Mouse (Mus musculus): ENCODE results near the gene Lrrc8d. TPM values are rescaled to one million over a fixed set of nuclear protein-coding genes. Genes with fewer than 3 reads are reported as not detected.
A peak's percentile ranks its signal among the peaks of the same experiment; 100 is the strongest.
"Not testable (repeated sequence)": the region's sequence is repeated elsewhere in the genome, so short reads cannot be mapped to it uniquely, and the experiment has no call there.

Lrrc8d gene
- polyA plus RNA-seq, 1 experiment from 2014 or later, result 9.7 TPM

- H3K4me1 ChIP-seq (ENCODE audit: control insufficient read depth, insufficient read depth, low read length), result peaks cover 15% of the 10 kb centered on the region; the same call in 1 of the 2 replicates
- no peaks in the 10 kb centered on the region for H3K9me3 ChIP-seq (replicated peaks; ENCODE audit: control insufficient read depth, low read length)
- no peak overlapping the region for H3K27ac ChIP-seq (ENCODE audit: low read length)
- no peak for ATAC-seq (ENCODE audit: insufficient read depth, low FRiP score)
- H3K36me3 ChIP-seq (ENCODE audit: control insufficient read depth, insufficient read depth, low read length), result no peaks in the 10 kb centered on the region
- no peak overlapping the region for H3K4me3 ChIP-seq (replicated peaks; ENCODE audit: low read length)
- no peak overlapping the region for H3K4me2 ChIP-seq (ENCODE audit: low read depth, low read length)
- no peaks in the 10 kb centered on the region for H3K27me3 ChIP-seq (ENCODE audit: control insufficient read depth, insufficient read depth, low read length)
- 91% methylated on average over 5 of the region's 5 CpGs for WGBS
- H3K9ac ChIP-seq (ENCODE audit: low read length), result no peak overlapping the region
Measured at GRCm38 (mm10) chr5:105861616-105862015, 161.8 kb downstream of the Lrrc8d start.

- not testable (repeated sequence) for ATAC-seq (ENCODE audit: insufficient read depth, low FRiP score); H3K4me2 ChIP-seq (ENCODE audit: low read depth, low read length); H3K36me3 ChIP-seq (ENCODE audit: control insufficient read depth, insufficient read depth, low read length); H3K9me3 ChIP-seq (replicated peaks; ENCODE audit: control insufficient read depth, low read length); H3K27ac ChIP-seq (ENCODE audit: low read length); H3K9ac ChIP-seq (ENCODE audit: low read length); H3K4me3 ChIP-seq (replicated peaks; ENCODE audit: low read length); H3K4me1 ChIP-seq (ENCODE audit: control insufficient read depth, insufficient read depth, low read length); H3K27me3 ChIP-seq (ENCODE audit: control insufficient read depth, insufficient read depth, low read length)
- WGBS, result 61% methylated on average over 5 of the region's 5 CpGs
Measured at GRCm38 (mm10) chr5:105865110-105865628, 165.4 kb downstream of the Lrrc8d start.

- 40% methylated on average over 4 of the region's 4 CpGs for WGBS
- H3K4me3 ChIP-seq (replicated peaks; ENCODE audit: low read length), result no peak overlapping the region
- H3K4me2 ChIP-seq (ENCODE audit: low read depth, low read length), result no peak overlapping the region
- H3K9me3 ChIP-seq (replicated peaks; ENCODE audit: control insufficient read depth, low read length), result no peaks in the 10 kb centered on the region
- peaks cover 10% of the 10 kb centered on the region; the same call in 1 of the 2 replicates for H3K4me1 ChIP-seq (ENCODE audit: control insufficient read depth, insufficient read depth, low read length)
- H3K27me3 ChIP-seq (ENCODE audit: control insufficient read depth, insufficient read depth, low read length), result no peaks in the 10 kb centered on the region
- no peak overlapping the region for H3K27ac ChIP-seq (ENCODE audit: low read length)
- H3K36me3 ChIP-seq (ENCODE audit: control insufficient read depth, insufficient read depth, low read length), result no peaks in the 10 kb centered on the region
- H3K9ac ChIP-seq (ENCODE audit: low read length), result no peak overlapping the region
- ATAC-seq (ENCODE audit: insufficient read depth, low FRiP score), result no peak
Measured at GRCm38 (mm10) chr5:105867427-105867826, 167.7 kb downstream of the Lrrc8d start.

GRCm38 (mm10) chr5:105867841-105868447 lies 168.2 kb downstream of the Lrrc8d start:
- H3K4me1 ChIP-seq (ENCODE audit: control insufficient read depth, insufficient read depth, low read length), result peaks cover 10% of the 10 kb centered on the region; the same call in 1 of the 2 replicates
- H3K9ac ChIP-seq (ENCODE audit: low read length), result no peak overlapping the region
- no peak overlapping the region for H3K4me2 ChIP-seq (ENCODE audit: low read depth, low read length)
- no peaks in the 10 kb centered on the region for H3K27me3 ChIP-seq (ENCODE audit: control insufficient read depth, insufficient read depth, low read length)
- 61% methylated on average over 16 of the region's 16 CpGs for WGBS
- H3K4me3 ChIP-seq (replicated peaks; ENCODE audit: low read length), result no peak overlapping the region
- no peak overlapping the region for H3K27ac ChIP-seq (ENCODE audit: low read length)
- H3K36me3 ChIP-seq (ENCODE audit: control insufficient read depth, insufficient read depth, low read length), result no peaks in the 10 kb centered on the region
- H3K9me3 ChIP-seq (replicated peaks; ENCODE audit: control insufficient read depth, low read length), result no peaks in the 10 kb centered on the region
- no peak for ATAC-seq (ENCODE audit: insufficient read depth, low FRiP score)

GRCm38 (mm10) chr5:105868593-105868992 lies 168.8 kb downstream of the Lrrc8d start:
- ATAC-seq (ENCODE audit: insufficient read depth, low FRiP score), result peak; percentile 78; the same call in 1 of the 2 replicates
- Histone ChIP-seq H3K9me3 (replicated peaks; ENCODE audit: control insufficient read depth, low read length) (no peaks in the 10 kb centered on the region), H3K27ac (ENCODE audit: low read length) (no peak overlapping the region), H3K36me3 (ENCODE audit: control insufficient read depth, insufficient read depth, low read length) (no peaks in the 10 kb centered on the region), H3K4me3 (replicated peaks; ENCODE audit: low read length) (no peak overlapping the region), H3K27me3 (ENCODE audit: control insufficient read depth, insufficient read depth, low read length) (no peaks in the 10 kb centered on the region), H3K9ac (ENCODE audit: low read length) (no peak overlapping the region), H3K4me1 (ENCODE audit: control insufficient read depth, insufficient read depth, low read length) (peaks cover 10% of the 10 kb centered on the region; the same call in 1 of the 2 replicates), H3K4me2 (ENCODE audit: low read depth, low read length) (no peak overlapping the region)
- WGBS, result 27% methylated on average over 3 of the region's 3 CpGs

GRCm38 (mm10) chr5:105869739-105870138 lies 170.0 kb downstream of the Lrrc8d start:
- no peak for ATAC-seq (ENCODE audit: insufficient read depth, low FRiP score)
- Histone ChIP-seq H3K27ac (ENCODE audit: low read length) (no peak overlapping the region), H3K9me3 (replicated peaks; ENCODE audit: control insufficient read depth, low read length) (no peaks in the 10 kb centered on the region), H3K4me3 (replicated peaks; ENCODE audit: low read length) (no peak overlapping the region), H3K9ac (ENCODE audit: low read length) (no peak overlapping the region), H3K36me3 (ENCODE audit: control insufficient read depth, insufficient read depth, low read length) (no peaks in the 10 kb centered on the region), H3K4me1 (ENCODE audit: control insufficient read depth, insufficient read depth, low read length) (peaks cover 10% of the 10 kb centered on the region; the same call in 1 of the 2 replicates), H3K27me3 (ENCODE audit: control insufficient read depth, insufficient read depth, low read length) (no peaks in the 10 kb centered on the region), H3K4me2 (ENCODE audit: low read depth, low read length) (no peak overlapping the region)
- 87% methylated on average over 7 of the region's 7 CpGs for WGBS

- Histone ChIP-seq H3K4me3 (replicated peaks; ENCODE audit: low read length) (no peak overlapping the region), H3K27ac (ENCODE audit: low read length) (no peak overlapping the region), H3K4me1 (ENCODE audit: control insufficient read depth, insufficient read depth, low read length) (peaks cover 14% of the 10 kb centered on the region), H3K4me2 (ENCODE audit: low read depth, low read length) (no peak overlapping the region), H3K36me3 (ENCODE audit: control insufficient read depth, insufficient read depth, low read length) (no peaks in the 10 kb centered on the region), H3K27me3 (ENCODE audit: control insufficient read depth, insufficient read depth, low read length) (no peaks in the 10 kb centered on the region), H3K9ac (ENCODE audit: low read length) (no peak overlapping the region), H3K9me3 (replicated peaks; ENCODE audit: control insufficient read depth, low read length) (no peaks in the 10 kb centered on the region)
- WGBS, result 71% methylated on average over 3 of the region's 3 CpGs
- no peak for ATAC-seq (ENCODE audit: insufficient read depth, low FRiP score)
Measured at GRCm38 (mm10) chr5:105871140-105871539, 171.4 kb downstream of the Lrrc8d start.

- H3K9ac ChIP-seq (ENCODE audit: low read length), result no peak overlapping the region
- no peaks in the 10 kb centered on the region for H3K9me3 ChIP-seq (replicated peaks; ENCODE audit: control insufficient read depth, low read length)
- no peaks in the 10 kb centered on the region for H3K36me3 ChIP-seq (ENCODE audit: control insufficient read depth, insufficient read depth, low read length)
- H3K27me3 ChIP-seq (ENCODE audit: control insufficient read depth, insufficient read depth, low read length), result no peaks in the 10 kb centered on the region
- no peak for ATAC-seq (ENCODE audit: insufficient read depth, low FRiP score)
- H3K4me2 ChIP-seq (ENCODE audit: low read depth, low read length), result no peak overlapping the region
- WGBS, result 70% methylated on average over 8 of the region's 8 CpGs
- H3K27ac ChIP-seq (ENCODE audit: low read length), result no peak overlapping the region
- no peak overlapping the region for H3K4me3 ChIP-seq (replicated peaks; ENCODE audit: low read length)
- peaks cover 14% of the 10 kb centered on the region for H3K4me1 ChIP-seq (ENCODE audit: control insufficient read depth, insufficient read depth, low read length)
Measured at GRCm38 (mm10) chr5:105872176-105872575, 172.4 kb downstream of the Lrrc8d start.

GRCm38 (mm10) chr5:105872916-105873315 lies 173.1 kb downstream of the Lrrc8d start:
- ATAC-seq (ENCODE audit: insufficient read depth, low FRiP score), result no peak
- 47% methylated on average over 7 of the region's 7 CpGs for WGBS

More at GRCm38 (mm10) chr5:105872916-105873315, 173.1 kb downstream of the Lrrc8d start:
- Histone ChIP-seq H3K4me3 (replicated peaks; ENCODE audit: low read length) (no peak overlapping the region), H3K27ac (ENCODE audit: low read length) (no peak overlapping the region), H3K36me3 (ENCODE audit: control insufficient read depth, insufficient read depth, low read length) (no peaks in the 10 kb centered on the region), H3K4me1 (ENCODE audit: control insufficient read depth, insufficient read depth, low read length) (peaks cover 10% of the 10 kb centered on the region), H3K27me3 (ENCODE audit: control insufficient read depth, insufficient read depth, low read length) (no peaks in the 10 kb centered on the region), H3K4me2 (ENCODE audit: low read depth, low read length) (no peak overlapping the region), H3K9me3 (replicated peaks; ENCODE audit: control insufficient read depth, low read length) (no peaks in the 10 kb centered on the region), H3K9ac (ENCODE audit: low read length) (no peak overlapping the region; the same call in 1 of the 2 replicates)

Measured in stomach, embryonic 16.5 days (tissue).